Mouse (Mus musculus): ENCODE data around the gene Dnajb13. TPM values are rescaled to one million over a fixed set of nuclear protein-coding genes. Genes with fewer than 3 reads are reported as not detected.

Gene Dnajb13
- polyA plus RNA-seq, 1 experiment from 2014 or later = 9.2 TPM

DNA sequence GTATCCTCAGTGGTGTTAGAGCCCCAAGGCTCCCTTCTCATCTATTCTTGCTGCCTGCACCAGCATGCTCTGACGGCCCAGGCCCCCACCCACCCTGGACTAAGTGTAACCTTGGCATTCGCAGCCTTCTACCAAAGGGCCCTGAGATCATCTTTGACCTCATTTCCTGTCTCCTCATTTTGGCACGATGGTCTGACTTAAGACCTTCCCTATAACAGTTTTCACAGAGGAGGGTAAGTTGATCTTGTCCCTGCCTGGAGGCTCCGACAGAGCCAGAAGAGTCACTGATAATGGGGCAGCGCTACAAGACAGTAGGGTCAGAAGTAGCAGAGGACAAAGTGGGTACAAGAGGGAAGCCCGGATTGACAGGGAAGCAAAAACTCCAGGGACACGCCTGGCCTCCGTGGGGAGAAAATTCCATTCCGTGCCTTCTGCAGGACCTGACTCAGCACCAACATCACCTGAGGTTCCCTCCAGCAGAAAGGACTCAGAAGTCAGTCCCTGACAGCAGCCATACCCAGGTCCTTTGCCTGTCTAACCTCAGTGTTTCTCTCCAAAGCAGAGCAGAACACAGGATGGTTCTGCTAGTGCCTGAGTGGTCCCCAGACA, 40.8 kb downstream of the Dnajb13 start:
- no peaks in the 10 kb centered on the region for H3K27me3 ChIP-seq (ENCODE audit: insufficient read depth, poor library complexity, severe bottlenecking)
- WGBS = 86% methylated on average over 9 of the region's 9 CpGs
- H3K9me3 ChIP-seq = no peaks in the 10 kb centered on the region
- H3K27ac ChIP-seq = no peak overlapping the region
- H3K4me3 ChIP-seq = no peak overlapping the region
- H3K4me1 ChIP-seq (replicated peaks) = no peaks in the 10 kb centered on the region; the same call in 1 of the 2 replicates
- no peak for DNase-seq (ENCODE audit: low spot score)
- H3K36me3 ChIP-seq = peaks cover 23% of the 10 kb centered on the region

DNA sequence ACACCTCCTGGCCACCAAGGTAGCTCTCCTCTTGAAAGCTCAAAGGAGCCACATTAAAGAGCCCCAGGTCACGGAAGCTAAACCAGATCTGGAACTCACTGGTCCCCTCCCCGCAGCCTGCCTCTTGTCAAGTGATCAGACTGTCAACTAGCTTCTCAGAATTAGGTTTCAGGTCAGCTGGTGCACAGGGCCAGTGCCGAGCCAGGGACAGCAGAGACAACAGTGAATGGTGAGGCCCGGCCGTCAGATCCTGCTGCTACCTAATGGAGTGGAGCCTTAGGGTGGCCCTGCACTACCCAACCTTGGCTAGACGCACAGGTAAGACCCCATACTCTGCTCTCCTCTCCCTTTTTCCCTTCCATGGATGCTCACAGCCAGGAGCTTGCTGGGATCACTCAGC, 42.0 kb downstream of the Dnajb13 start, which contains the start of gene Ucp3:
TSS of gene Ucp3 (plus strand) at position 214 of the 400 bp plus-strand sequence.
- Histone ChIP-seq H3K9me3 (no peaks in the 10 kb centered on the region), H3K36me3 (peaks cover 35% of the 10 kb centered on the region), H3K27ac (no peak within 1 kb of the TSS), H3K4me3 (no peak within 1 kb of the TSS), H3K27me3 (ENCODE audit: insufficient read depth, poor library complexity, severe bottlenecking) (no peaks in the 10 kb centered on the region), H3K4me1 (replicated peaks) (no peaks in the 10 kb centered on the region)
- DNase-seq (ENCODE audit: low spot score) = no peak
- 83% methylated on average over 6 of the region's 6 CpGs for WGBS

DNA sequence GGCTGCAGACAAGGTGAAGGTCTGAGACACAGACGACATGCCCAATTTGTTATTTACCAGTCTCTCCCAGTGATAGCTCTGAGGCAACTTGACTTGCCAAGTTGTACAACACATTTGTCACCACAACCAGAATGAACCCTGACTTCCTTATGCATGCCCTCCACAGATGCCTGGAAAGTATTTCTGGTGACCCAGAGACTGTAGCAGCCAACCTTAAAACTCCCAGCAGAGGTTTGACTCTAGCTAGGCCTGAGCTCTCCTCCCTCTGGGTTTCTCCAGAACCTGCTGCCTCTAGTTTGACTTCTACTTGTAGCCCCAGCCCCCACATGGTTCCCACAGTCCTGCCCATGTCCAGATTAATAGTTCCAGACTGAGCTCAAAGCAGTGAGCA, 43.4 kb downstream of the Dnajb13 start:
- Histone ChIP-seq H3K4me3 (no peak overlapping the region), H3K9me3 (no peaks in the 10 kb centered on the region), H3K27ac (no peak overlapping the region), H3K27me3 (ENCODE audit: insufficient read depth, poor library complexity, severe bottlenecking) (no peaks in the 10 kb centered on the region), H3K4me1 (replicated peaks) (no peaks in the 10 kb centered on the region), H3K36me3 (peaks cover 49% of the 10 kb centered on the region)
- no peak for DNase-seq (ENCODE audit: low spot score)
- 96% methylated on average over 1 of the region's 1 CpGs for WGBS

GRCm38 (mm10) chr7:100470796-100471406, 43.9 kb downstream of the Dnajb13 start:
- Histone ChIP-seq H3K27me3 (ENCODE audit: insufficient read depth, poor library complexity, severe bottlenecking) (no peaks in the 10 kb centered on the region), H3K9me3 (no peaks in the 10 kb centered on the region), H3K4me3 (no peak overlapping the region), H3K4me1 (replicated peaks) (no peaks in the 10 kb centered on the region), H3K27ac (no peak overlapping the region), H3K36me3 (peaks cover 54% of the 10 kb centered on the region)
- 92% methylated on average over 11 of the region's 11 CpGs for WGBS
- no peak for DNase-seq (ENCODE audit: low spot score)

GRCm38 (mm10) chr7:100469502-100469901, 45.3 kb downstream of the Dnajb13 start:
- no peak for DNase-seq (ENCODE audit: low spot score)
- Histone ChIP-seq H3K27ac (no peak overlapping the region), H3K36me3 (peaks cover 68% of the 10 kb centered on the region), H3K9me3 (no peaks in the 10 kb centered on the region), H3K4me1 (replicated peaks) (no peaks in the 10 kb centered on the region), H3K27me3 (ENCODE audit: insufficient read depth, poor library complexity, severe bottlenecking) (no peaks in the 10 kb centered on the region), H3K4me3 (no peak overlapping the region)
- 86% methylated on average over 1 of the region's 1 CpGs for WGBS

GRCm38 (mm10) chr7:100468761-100469160, 46.0 kb downstream of the Dnajb13 start:
- peaks cover 75% of the 10 kb centered on the region for H3K36me3 ChIP-seq
- WGBS = 88% methylated on average over 6 of the region's 6 CpGs

GRCm38 (mm10) chr7:100466781-100467510, 47.8 kb downstream of the Dnajb13 start:
- no peak overlapping the region for H3K4me3 ChIP-seq
- H3K4me1 ChIP-seq (replicated peaks) = no peaks in the 10 kb centered on the region
- H3K27me3 ChIP-seq (ENCODE audit: insufficient read depth, poor library complexity, severe bottlenecking) = no peaks in the 10 kb centered on the region
- no peak for DNase-seq (ENCODE audit: low spot score)
- no peaks in the 10 kb centered on the region for H3K9me3 ChIP-seq
- no peak overlapping the region for H3K27ac ChIP-seq
- WGBS = 93% methylated on average over 11 of the region's 11 CpGs
- peaks cover 91% of the 10 kb centered on the region for H3K36me3 ChIP-seq

More at GRCm38 (mm10) chr7:100468761-100469160, 46.0 kb downstream of the Dnajb13 start:
- Histone ChIP-seq H3K4me3 (no peak overlapping the region), H3K27ac (no peak overlapping the region), H3K4me1 (replicated peaks) (no peaks in the 10 kb centered on the region), H3K27me3 (ENCODE audit: insufficient read depth, poor library complexity, severe bottlenecking) (no peaks in the 10 kb centered on the region), H3K9me3 (no peaks in the 10 kb centered on the region)
- no peak for DNase-seq (ENCODE audit: low spot score)

- Histone ChIP-seq H3K27ac (peak overlapping the region; percentile 72), H3K27me3 (ENCODE audit: insufficient read depth, poor library complexity, severe bottlenecking) (no peaks in the 10 kb centered on the region), H3K9me3 (no peaks in the 10 kb centered on the region), H3K4me1 (replicated peaks) (no peaks in the 10 kb centered on the region), H3K36me3 (peaks cover 98% of the 10 kb centered on the region), H3K4me3 (0 out of 2 replicates have a peak overlapping the region, but pooled peaks have one; percentile 12)
- DNase-seq (ENCODE audit: low spot score) = no peak
- WGBS = 76% methylated on average over 5 of the region's 5 CpGs
These were observed 49.0 kb downstream of the Dnajb13 start for GRCm38 (mm10) chr7:100465656-100466309.

GRCm38 (mm10) chr7:100465248-100465647, 49.5 kb downstream of the Dnajb13 start:
- Histone ChIP-seq H3K36me3 (peaks cover 98% of the 10 kb centered on the region), H3K4me3 (no peak overlapping the region), H3K4me1 (replicated peaks) (no peaks in the 10 kb centered on the region), H3K9me3 (no peaks in the 10 kb centered on the region), H3K27me3 (ENCODE audit: insufficient read depth, poor library complexity, severe bottlenecking) (no peaks in the 10 kb centered on the region), H3K27ac (peak overlapping the region; percentile 72)
- WGBS = 84% methylated on average over 4 of the region's 4 CpGs
- no peak for DNase-seq (ENCODE audit: low spot score)

GRCm38 (mm10) chr7:100464248-100464647, 50.5 kb downstream of the Dnajb13 start:
- Histone ChIP-seq H3K9me3 (no peaks in the 10 kb centered on the region), H3K4me3 (no peak overlapping the region), H3K36me3 (peaks cover 98% of the 10 kb centered on the region), H3K4me1 (replicated peaks) (no peaks in the 10 kb centered on the region), H3K27ac (no peak overlapping the region), H3K27me3 (ENCODE audit: insufficient read depth, poor library complexity, severe bottlenecking) (no peaks in the 10 kb centered on the region)
- no peak for DNase-seq (ENCODE audit: low spot score)
- 92% methylated on average over 7 of the region's 7 CpGs for WGBS

- Histone ChIP-seq H3K27me3 (ENCODE audit: insufficient read depth, poor library complexity, severe bottlenecking) (no peaks in the 10 kb centered on the region), H3K9me3 (no peaks in the 10 kb centered on the region), H3K27ac (no peak overlapping the region), H3K36me3 (peaks cover 98% of the 10 kb centered on the region), H3K4me1 (replicated peaks) (no peaks in the 10 kb centered on the region), H3K4me3 (no peak overlapping the region)
- WGBS = 92% methylated on average over 10 of the region's 10 CpGs
- no peak for DNase-seq (ENCODE audit: low spot score)
These were observed 51.0 kb downstream of the Dnajb13 start for GRCm38 (mm10) chr7:100463757-100464156.

DNA sequence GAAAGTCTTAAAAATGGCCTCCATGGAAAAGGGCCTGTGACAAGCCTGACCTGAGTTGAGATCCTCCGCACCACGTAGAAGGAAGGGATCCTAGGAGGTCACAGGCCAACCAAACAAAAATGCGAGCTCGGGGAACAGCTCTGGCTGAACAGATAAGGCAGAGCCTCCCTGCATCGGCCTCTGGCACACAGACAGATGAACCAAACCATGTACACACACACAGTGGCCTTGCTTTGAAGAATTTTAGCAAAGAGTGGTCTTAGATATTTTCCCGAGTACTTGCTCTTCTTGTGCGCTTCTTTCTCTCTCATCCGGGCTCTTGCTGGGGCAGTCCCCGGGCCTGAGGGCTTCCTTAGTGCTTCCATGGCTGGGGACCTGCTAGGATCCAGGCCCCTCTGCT, 51.6 kb downstream of the Dnajb13 start:
- no peaks in the 10 kb centered on the region for H3K27me3 ChIP-seq (ENCODE audit: insufficient read depth, poor library complexity, severe bottlenecking)
- no peak overlapping the region for H3K4me3 ChIP-seq
- no peak for DNase-seq (ENCODE audit: low spot score)
- no peaks in the 10 kb centered on the region for H3K4me1 ChIP-seq (replicated peaks)
- H3K9me3 ChIP-seq = no peaks in the 10 kb centered on the region
- peaks cover 98% of the 10 kb centered on the region for H3K36me3 ChIP-seq
- WGBS = 85% methylated on average over 9 of the region's 9 CpGs
- no peak overlapping the region for H3K27ac ChIP-seq
